Comparison of ENCODE assay signal across 17 mouse cellular contexts in the genomic region with DNA sequence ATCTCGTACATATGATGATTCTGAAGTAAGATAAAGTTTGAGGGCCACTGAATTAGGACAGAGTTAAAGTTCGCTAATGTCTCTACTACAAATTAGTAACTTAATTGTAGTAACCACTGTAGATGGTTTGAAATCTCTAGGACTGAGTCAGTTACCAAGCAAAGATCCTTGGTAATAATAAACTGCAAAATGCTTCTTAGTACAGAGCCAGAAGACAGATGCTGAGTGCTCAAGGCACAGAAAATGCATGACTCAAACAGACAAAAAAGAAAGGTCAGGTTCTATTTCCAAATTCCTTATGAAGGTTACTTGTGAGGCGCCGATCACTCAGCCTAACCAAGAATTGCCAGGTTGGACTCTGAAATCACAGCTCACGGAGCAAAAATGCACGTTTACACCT. TPM values are rescaled to one million over a fixed set of nuclear protein-coding genes. Genes with fewer than 3 reads are reported as not detected.
DNase-seq lines count a peak whose midpoint lies in the region; ATAC-seq and TF ChIP-seq lines count a peak whose summit lies in the region.
"Had no signal": no experiment of that assay in that cellular context is flagged by ENCODE, and none has a peak within 500 bp of the region (broad histone marks: within the 10 kb centered on the region; RNA-seq: fewer than 3 reads in every experiment).

No protein-coding gene starts in this region.

- POLR2A ChIA-PET in Patski (lab: Charles Lee), result interaction anchor here (0.7 to 1.1 kb wide), 3 partner anchors 12 to 111 kb away, joined by 3 to 9 read pairs (median 4); partner anchors contain the start of gene Itpr1

- H3K27me3 ChIP-seq in Patski, result no peaks in the 10 kb centered on the region
- H3K27me3 ChIP-seq: embryonic facial prominence, embryonic 12.5 days; forebrain, embryonic 13.5 days; forebrain, embryonic 15.5 days had no signal

- CTCF ChIA-PET in Patski (lab: Charles Lee), result interaction anchor here (0.9 to 1.9 kb wide), 2 partner anchors 12 to 52 kb away, joined by 3 to 6 read pairs; partner anchors contain the start of gene Setmar

- peak; percentile 27; the same call in 1 of the 2 replicates for ATAC-seq in frontal cortex, adult (ENCODE audit: low TSS enrichment)
- peak; percentile 78 for ATAC-seq in Patski
- no peak for ATAC-seq in megakaryocyte-erythroid progenitor cell, adult 5-6 weeks (replicated peaks; ENCODE audit: low FRiP score, low TSS enrichment, poor library complexity, severe bottlenecking)
- ATAC-seq: activated CD4-positive, CD25-positive, alpha-beta regulatory T cell, adult 4 months; forebrain, embryonic 13.5 days; forebrain, embryonic 15.5 days; forebrain, postnatal 0 days had no signal

- TF ChIP-seq CTCF in Patski (IDR thresholded peaks at IDR 0.05), result no peak

- no peak for DNase-seq in frontal cortex, postnatal 14 days (ENCODE audit: low spot score in 2 of 2)
- DNase-seq in Patski (ENCODE audit: low read depth, low spot score), result peak; percentile 44
- peak; percentile 28 for DNase-seq in brain, adult 2 months (ENCODE audit: low read depth, low spot score)
- DNase-seq: adrenal gland, adult 8-10 months; adrenal gland, postnatal 25 days; cerebellum, adult 11-12 months; cerebellum, adult 2 months; cerebellum, adult 9-10 months; cerebellum, postnatal 10 days; cerebellum, postnatal 25 days; forebrain, postnatal 0 days had no signal

- in situ Hi-C loops in Patski (cut with MboI; ENCODE audit: low pct_unique_long_range_greater_than_20kb), result no loop called here

RNA-seq across cellular contexts. Expression of gene Setmar, which starts 53.0 kb away (rescaled TPM):
- 6.1 TPM for polyA plus RNA-seq in Patski (2021)
- 2.3 and 6.2 TPM in 2 replicates for total RNA-seq in megakaryocyte-erythroid progenitor cell, adult 5-6 weeks (2014; fragmentation: Nextera tagmentation)
- 4.8 and 5.0 TPM in 2 replicates for total RNA-seq in megakaryocyte-erythroid progenitor cell, adult 5-6 weeks (2017)

Comparison
In these comparisons a context has a peak if more than half of its experiments do, and no peak if none do; other contexts are left out.
1. DNase-seq: peak in Patski (single experiment) and brain, adult 2 months (single experiment); none in frontal cortex, postnatal 14 days (0 of 2).